Mouse (Mus musculus) erythroblast, embryonic 14.5 days (primary cell): ENCODE results near the gene Hmgb1.

Source experiments
- GATA1 ChIP-seq: IDR thresholded peaks from 2 replicates; pipeline ENCODE4 v1.6.1; 2012; ENCODE audit warnings: low read length, inconsistent platforms, mixed read lengths
- TAL1 ChIP-seq: IDR thresholded peaks from 3 replicates; pipeline ENCODE4 v1.6.1; 2012; ENCODE audit warnings: low read length, inconsistent platforms, mixed read lengths

- no peak for TF ChIP-seq GATA1
- TF ChIP-seq TAL1: no peak
These were observed 85.3 kb downstream of the Hmgb1 start for GRCm38 (mm10) chr5:149099009-149099408.
